Mouse (Mus musculus): ENCODE results near the gene Gpatch4. TPM values are rescaled to one million over a fixed set of nuclear protein-coding genes. Genes with fewer than 3 reads are reported as not detected.

Gpatch4 gene
- total and polyA plus RNA-seq, 3 experiments = 105 to 240 (median 135) TPM

DNA sequence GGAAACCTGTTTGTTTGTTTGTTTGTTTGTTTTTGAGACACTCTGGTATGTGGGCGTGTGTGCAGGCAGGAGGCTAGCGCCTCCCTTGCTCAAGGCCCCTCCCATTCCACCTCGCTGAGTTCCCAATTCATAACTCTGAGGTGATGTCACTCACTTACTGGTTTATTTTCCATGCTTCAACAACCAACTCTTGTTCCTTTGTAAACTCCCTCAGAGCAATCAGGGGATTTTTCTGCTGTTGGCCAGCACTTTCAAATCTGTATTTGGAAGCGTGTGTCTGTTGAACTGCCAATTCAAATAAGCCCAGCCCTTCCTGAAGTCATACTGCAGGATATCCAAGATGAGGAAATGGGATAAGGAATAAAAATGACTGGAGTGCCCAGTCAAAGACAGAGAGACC, 39.8 kb downstream of the Gpatch4 start (continued):
- TF ChIP-seq USF2 (IDR thresholded peaks at IDR 0.05; ENCODE audit: borderline replicate concordance in 1 of 2, insufficient read depth in 1 of 2, low read depth in 1 of 2, low read length in 2 of 2) (no peak), NRF1 (IDR thresholded peaks at IDR 0.05; ENCODE audit: insufficient read depth, low read depth, low read length, poor library complexity, severe bottlenecking) (no peak)

DNA sequence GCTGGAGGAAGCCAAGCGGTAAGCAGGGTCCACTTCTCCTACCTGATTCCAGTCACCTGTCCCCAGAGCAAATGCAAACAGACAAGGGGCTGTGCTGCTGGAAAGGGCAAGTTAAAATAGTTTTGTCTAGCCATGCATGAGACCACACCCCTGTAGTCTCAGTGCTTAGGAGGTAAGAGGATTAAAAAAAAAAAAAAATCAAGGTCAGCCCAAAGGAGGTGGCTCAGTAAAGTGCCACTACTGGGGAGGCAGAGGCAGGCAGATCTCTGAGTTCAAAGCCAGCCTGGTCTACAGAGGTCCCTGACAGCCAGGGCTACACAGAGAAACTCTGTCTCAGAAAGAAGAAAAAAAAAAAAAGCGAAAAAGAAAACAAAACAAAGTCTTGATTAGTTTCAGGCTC, 41.1 kb downstream of the Gpatch4 start:
- H3K27ac ChIP-seq (ENCODE audit: control insufficient read depth, low read depth, low read length) = no peak overlapping the region
- TF ChIP-seq POLR2A (IDR thresholded peaks at IDR 0.05; ENCODE audit: control insufficient read depth in 1 of 2, insufficient read depth in 1 of 2, low read depth in 1 of 2, low read length in 2 of 2, poor library complexity in 1 of 2) = no peak
- TF ChIP-seq MYB (IDR thresholded peaks at IDR 0.05; ENCODE audit: low read depth, low read length) = no peak
- no peak for TF ChIP-seq MAFK (IDR thresholded peaks at IDR 0.05; ENCODE audit: borderline replicate concordance, low read depth, low read length)
- TF ChIP-seq ZNF384 (IDR thresholded peaks at IDR 0.05; ENCODE audit: low read depth, low read length) = no peak
- no peak for TF ChIP-seq GATA1 (IDR thresholded peaks at IDR 0.05; ENCODE audit: low read depth, low read length)
- no peak for TF ChIP-seq RAD21 (IDR thresholded peaks at IDR 0.05; ENCODE audit: low read depth, low read length)
- no peak for TF ChIP-seq RCOR1 (IDR thresholded peaks at IDR 0.05; ENCODE audit: low read depth, low read length)
- no peak for TF ChIP-seq POLR2AphosphoS5 (IDR thresholded peaks at IDR 0.05; ENCODE audit: borderline replicate concordance, low read depth, low read length)
- TF ChIP-seq TCF12 (IDR thresholded peaks at IDR 0.05; ENCODE audit: low read depth, low read length) = no peak
- TF ChIP-seq MYC (IDR thresholded peaks at IDR 0.05; ENCODE audit: low read depth, low read length) = no peak
- no peak for TF ChIP-seq POLR2AphosphoS2 (IDR thresholded peaks at IDR 0.05; ENCODE audit: low read length)
- TF ChIP-seq ZC3H11A (IDR thresholded peaks at IDR 0.05; ENCODE audit: low read depth, low read length) = no peak
- no peak for TF ChIP-seq SIN3A (IDR thresholded peaks at IDR 0.05; ENCODE audit: low read length)
- TF ChIP-seq ETS1 (IDR thresholded peaks at IDR 0.05; ENCODE audit: low read depth, low read length) = no peak
- TF ChIP-seq TBP (IDR thresholded peaks at IDR 0.05; ENCODE audit: low read depth, low read length) = no peak
- no peak for TF ChIP-seq CHD1 (IDR thresholded peaks at IDR 0.05; ENCODE audit: low read depth, low read length)
- H3K9me3 ChIP-seq (replicated peaks; ENCODE audit: insufficient read depth, low read length) = no peaks in the 10 kb centered on the region
- H3K79me2 ChIP-seq (ENCODE audit: control insufficient read depth, insufficient read depth, low read length, poor library complexity) = peaks cover 13% of the 10 kb centered on the region
- H3K9ac ChIP-seq (ENCODE audit: control insufficient read depth, low read depth, low read length, poor library complexity, severe bottlenecking) = no peak overlapping the region
- DNase-seq (ENCODE audit: low read depth, low spot score) = no peak
- H3K4me3 ChIP-seq (ENCODE audit: control insufficient read depth in 1 of 2, insufficient read depth in 1 of 2, low read depth in 2 of 2, low read length in 2 of 2) = no peak overlapping the region
- peaks cover 3 to 10% of the 10 kb centered on the region in 2 experiments for H3K4me1 ChIP-seq (ENCODE audit: control insufficient read depth in 1 of 2, insufficient read depth in 2 of 2, low read length in 2 of 2)
- peaks cover 0 to 4% of the 10 kb centered on the region in 2 experiments; a peak in 3 of 4 replicates for H3K36me3 ChIP-seq (ENCODE audit: control insufficient read depth in 1 of 2, insufficient read depth in 2 of 2, low read length in 2 of 2)
- peaks cover 0 to 1% of the 10 kb centered on the region in 2 experiments; a peak in 1 of 4 replicates for H3K27me3 ChIP-seq (ENCODE audit: control insufficient read depth in 1 of 2, insufficient read depth in 2 of 2, low read length in 2 of 2)

DNA sequence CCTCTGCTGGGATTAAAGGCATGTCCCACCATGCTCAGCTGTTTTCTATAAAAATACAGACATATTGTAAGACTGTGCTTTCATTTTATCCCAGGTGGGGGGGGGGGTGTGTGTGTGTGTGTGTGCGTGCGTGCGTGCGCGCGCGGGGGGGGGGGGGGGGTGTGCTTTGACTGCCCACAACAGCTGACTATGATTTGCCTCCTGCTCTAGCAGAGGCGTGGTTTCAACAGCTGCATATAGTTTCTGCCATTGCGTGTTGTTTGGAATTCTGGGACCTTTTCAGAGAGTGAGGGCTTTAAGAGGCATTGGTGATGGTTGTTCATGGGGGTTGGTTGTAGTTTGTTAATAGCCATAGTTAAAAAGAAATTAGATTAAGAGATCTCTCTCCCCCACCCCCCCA, 42.6 kb downstream of the Gpatch4 start:
- peaks cover 0 to 4% of the 10 kb centered on the region in 2 experiments; a peak in 3 of 4 replicates for H3K36me3 ChIP-seq (ENCODE audit: control insufficient read depth in 1 of 2, insufficient read depth in 2 of 2, low read length in 2 of 2)
- TF ChIP-seq RCOR1 (IDR thresholded peaks at IDR 0.05; ENCODE audit: low read depth, low read length) (no peak), POLR2A (IDR thresholded peaks at IDR 0.05; ENCODE audit: control insufficient read depth in 1 of 2, insufficient read depth in 1 of 2, low read depth in 1 of 2, low read length in 2 of 2, poor library complexity in 1 of 2) (no peak), BHLHE40 (IDR thresholded peaks at IDR 0.05; ENCODE audit: borderline replicate concordance, low read depth, low read length) (no peak), TBP (IDR thresholded peaks at IDR 0.05; ENCODE audit: low read depth, low read length) (no peak), EP300 (IDR thresholded peaks at IDR 0.05; ENCODE audit: low read depth in 1 of 2, low read length in 2 of 2) (no peak), MAFK (IDR thresholded peaks at IDR 0.05; ENCODE audit: borderline replicate concordance, low read depth, low read length) (no peak), KAT2A (conservative IDR thresholded peaks at IDR 0.05; ENCODE audit: low read depth, low read length) (no peak), SIN3A (IDR thresholded peaks at IDR 0.05; ENCODE audit: low read length) (no peak), ZKSCAN1 (IDR thresholded peaks at IDR 0.05; ENCODE audit: low read depth, low read length) (no peak), MYB (IDR thresholded peaks at IDR 0.05; ENCODE audit: low read depth, low read length) (no peak), GATA1 (IDR thresholded peaks at IDR 0.05; ENCODE audit: low read depth, low read length) (no peak), USF1 (IDR thresholded peaks at IDR 0.05; ENCODE audit: low read depth, low read length) (no peak), JUND (IDR thresholded peaks at IDR 0.05; ENCODE audit: low read depth, low read length) (no peak), CHD2 (IDR thresholded peaks at IDR 0.05; ENCODE audit: low read length) (no peak), MAX (IDR thresholded peaks at IDR 0.05; ENCODE audit: low read length) (no peak), POLR2AphosphoS2 (IDR thresholded peaks at IDR 0.05; ENCODE audit: low read length) (no peak), ETS1 (IDR thresholded peaks at IDR 0.05; ENCODE audit: low read depth, low read length) (no peak)
- DNase-seq (ENCODE audit: low read depth, low spot score) = no peak

More for the DNA sequence above, 42.6 kb downstream of the Gpatch4 start:
- H3K4me1 ChIP-seq (ENCODE audit: control insufficient read depth in 1 of 2, insufficient read depth in 2 of 2, low read length in 2 of 2) = peaks cover 3 to 10% of the 10 kb centered on the region in 2 experiments
- H3K9me3 ChIP-seq (replicated peaks; ENCODE audit: insufficient read depth, low read length) = no peaks in the 10 kb centered on the region
- H3K27ac ChIP-seq (ENCODE audit: control insufficient read depth, low read depth, low read length) = no peak overlapping the region
- no peak overlapping the region for H3K9ac ChIP-seq (ENCODE audit: control insufficient read depth, low read depth, low read length, poor library complexity, severe bottlenecking)
- H3K79me2 ChIP-seq (ENCODE audit: control insufficient read depth, insufficient read depth, low read length, poor library complexity) = peaks cover 13% of the 10 kb centered on the region
- no peaks in the 10 kb centered on the region for H3K27me3 ChIP-seq (ENCODE audit: control insufficient read depth in 1 of 2, insufficient read depth in 2 of 2, low read length in 2 of 2)
- no peak overlapping the region for H3K4me3 ChIP-seq (ENCODE audit: control insufficient read depth in 1 of 2, insufficient read depth in 1 of 2, low read depth in 2 of 2, low read length in 2 of 2)
